Comparison of ENCODE assay signal across 19 mouse cellular contexts in the genomic region with DNA sequence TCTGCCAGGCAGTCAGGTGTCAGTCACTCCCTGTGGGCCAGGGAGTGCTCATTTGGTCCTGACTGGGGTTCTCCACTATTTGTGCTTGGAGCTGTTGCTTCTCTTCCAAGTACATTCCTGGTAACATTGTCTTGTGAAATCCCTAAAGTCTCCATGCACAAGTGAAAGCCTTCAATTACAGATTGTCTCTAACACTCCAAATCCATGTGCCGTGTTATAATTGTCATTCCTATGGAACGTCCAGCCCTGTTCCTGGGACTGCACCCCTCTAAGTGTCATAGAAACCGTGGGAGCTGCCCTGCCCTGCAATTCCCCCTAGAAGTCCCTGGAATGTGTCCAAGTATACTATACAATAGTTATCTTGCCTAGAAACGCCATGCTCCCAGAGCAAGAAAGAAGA.
DNase-seq lines count a peak whose midpoint lies in the region; ATAC-seq and TF ChIP-seq lines count a peak whose summit lies in the region.
"Had no signal": no experiment of that assay in that cellular context is flagged by ENCODE, and none has a peak within 500 bp of the region (broad histone marks: within the 10 kb centered on the region; RNA-seq: fewer than 3 reads in every experiment).

No protein-coding gene starts in this region.

- TF ChIP-seq CTCF in forebrain, postnatal 0 days (IDR thresholded peaks at IDR 0.05; ENCODE audit: low read depth): no peak
- no peak for TF ChIP-seq CTCF in small intestine, adult 2 months (IDR thresholded peaks at IDR 0.05; ENCODE audit: extremely low read depth, insufficient read length, insufficient replicate concordance, low read depth, low read length)

- no peaks in the 10 kb centered on the region for H3K27me3 ChIP-seq in forebrain, embryonic 11.5 days (ENCODE audit: control insufficient read depth, insufficient read depth, low read length)
- H3K27me3 ChIP-seq in forebrain, postnatal 0 days (ENCODE audit: insufficient read depth, low read length): no peaks in the 10 kb centered on the region
- no peaks in the 10 kb centered on the region for H3K27me3 ChIP-seq in limb, embryonic 14.5 days (ENCODE audit: control insufficient read depth, insufficient read depth, low read length)
- no peaks in the 10 kb centered on the region for H3K27me3 ChIP-seq in limb, embryonic 10.5 days (ENCODE audit: low read depth, poor library complexity, severe bottlenecking)
- H3K27me3 ChIP-seq in neural tube, embryonic 13.5 days: no peaks in the 10 kb centered on the region
- no peaks in the 10 kb centered on the region for H3K27me3 ChIP-seq in small intestine, adult 2 months (ENCODE audit: control insufficient read depth, insufficient read depth, low read length)
- H3K27me3 ChIP-seq: heart, embryonic 15.5 days; liver, embryonic 12.5 days; lung, embryonic 15.5 days; midbrain, embryonic 12.5 days had no signal

- ATAC-seq in forebrain, embryonic 11.5 days (replicated peaks; ENCODE audit: low FRiP score): no peak
- ATAC-seq in forebrain, postnatal 0 days: no peak
- 0 out of 2 replicates have a peak, but pooled peaks have one; percentile 15 for ATAC-seq in limb, embryonic 14.5 days (ENCODE audit: low FRiP score, low read depth)
- no peak for ATAC-seq in neural tube, embryonic 13.5 days (ENCODE audit: low read depth)
- ATAC-seq: CD4-positive, CD25-positive, alpha-beta regulatory T cell, adult 4 months; liver, embryonic 12.5 days had no signal

- no peak overlapping the region for H3K4me3 ChIP-seq in forebrain, embryonic 11.5 days (ENCODE audit: low read depth, low read length)
- H3K4me3 ChIP-seq in forebrain, postnatal 0 days (ENCODE audit: low read depth, low read length): no peak overlapping the region
- no peak overlapping the region for H3K4me3 ChIP-seq in limb, embryonic 14.5 days (replicated peaks; ENCODE audit: low read length)
- no peak overlapping the region for H3K4me3 ChIP-seq in limb, embryonic 10.5 days
- no peak overlapping the region for H3K4me3 ChIP-seq in neural tube, embryonic 13.5 days
- H3K4me3 ChIP-seq in small intestine, adult 2 months (ENCODE audit: low read depth, low read length): no peak overlapping the region
- H3K4me3 ChIP-seq: heart, embryonic 15.5 days; liver, embryonic 12.5 days; lung, embryonic 15.5 days; midbrain, embryonic 12.5 days had no signal

- no peak for DNase-seq in forebrain, embryonic 11.5 days (ENCODE audit: low spot score)
- DNase-seq in forebrain, postnatal 0 days: no peak
- DNase-seq in limb, embryonic 14.5 days (ENCODE audit: low spot score): no peak
- DNase-seq in limb, embryonic 10.5 days (ENCODE audit: low spot score): no peak
- no peak for DNase-seq in neural tube, embryonic 10.5 days (ENCODE audit: extremely low spot score, low spot score)
- DNase-seq in layer of hippocampus, postnatal 25 days (ENCODE audit: extremely low spot score in 1 of 2, low spot score in 1 of 2): no peak
- DNase-seq: cerebellum, adult 11 months; cerebellum, adult 9-11 months; heart, postnatal 4 days; kidney, adult 18-20 months; thymus, adult 18-20 months; thymus, postnatal 36 days had no signal

- TF ChIP-seq POLR2A in limb, embryonic 14.5 days (IDR thresholded peaks at IDR 0.05; ENCODE audit: borderline replicate concordance, extremely low read depth, insufficient read depth, insufficient read length): no peak
- no peak for TF ChIP-seq POLR2A in small intestine, adult 2 months (IDR thresholded peaks at IDR 0.05; ENCODE audit: low read depth, low read length)

- H3K4me1 ChIP-seq in forebrain, embryonic 11.5 days (replicated peaks; ENCODE audit: control insufficient read depth, insufficient read depth, low read length): peaks cover 19% of the 10 kb centered on the region
- H3K4me1 ChIP-seq in forebrain, postnatal 0 days (ENCODE audit: insufficient read depth): 0 out of 2 replicates have a peak, but pooled peaks cover 7% of the 10 kb centered on the region
- peaks cover 10% of the 10 kb centered on the region for H3K4me1 ChIP-seq in limb, embryonic 14.5 days (ENCODE audit: control insufficient read depth, insufficient read depth, low read length)
- peaks cover 25% of the 10 kb centered on the region for H3K4me1 ChIP-seq in limb, embryonic 10.5 days
- H3K4me1 ChIP-seq in neural tube, embryonic 13.5 days (replicated peaks): peaks cover 36% of the 10 kb centered on the region
- peaks cover 16% of the 10 kb centered on the region for H3K4me1 ChIP-seq in small intestine, adult 2 months (ENCODE audit: control insufficient read depth, insufficient read depth, insufficient read length, low read length)
- H3K4me1 ChIP-seq: liver, embryonic 12.5 days had no signal

- no peak overlapping the region for H3K4me2 ChIP-seq in forebrain, embryonic 11.5 days (ENCODE audit: low read depth, low read length, severe bottlenecking)
- H3K4me2 ChIP-seq in forebrain, postnatal 0 days (ENCODE audit: low read depth): no peak overlapping the region
- H3K4me2 ChIP-seq in limb, embryonic 14.5 days (replicated peaks; ENCODE audit: low read depth, low read length, severe bottlenecking): no peak overlapping the region
- no peak overlapping the region for H3K4me2 ChIP-seq in neural tube, embryonic 13.5 days
- H3K4me2 ChIP-seq: heart, embryonic 15.5 days; liver, embryonic 12.5 days; lung, embryonic 15.5 days; midbrain, embryonic 12.5 days had no signal

- 54% methylated on average over 4 of the region's 4 CpGs for WGBS in forebrain, embryonic 11.5 days
- 17% methylated on average over 4 of the region's 4 CpGs for WGBS in forebrain, postnatal 0 days
- 51% methylated on average over 4 of the region's 4 CpGs for WGBS in limb, embryonic 14.5 days
- WGBS in limb, embryonic 10.5 days: 89% methylated on average over 4 of the region's 4 CpGs
- 40% methylated on average over 4 of the region's 4 CpGs for WGBS in neural tube, embryonic 13.5 days
- 25% methylated on average over 4 of the region's 4 CpGs for WGBS in small intestine, adult 2 months

- no peaks in the 10 kb centered on the region for H3K36me3 ChIP-seq in forebrain, embryonic 11.5 days (ENCODE audit: control insufficient read depth, insufficient read depth, low read length)
- H3K36me3 ChIP-seq in forebrain, postnatal 0 days (ENCODE audit: insufficient read depth): no peaks in the 10 kb centered on the region
- H3K36me3 ChIP-seq in limb, embryonic 14.5 days (ENCODE audit: control insufficient read depth, insufficient read depth, low read length): no peaks in the 10 kb centered on the region
- H3K36me3 ChIP-seq in limb, embryonic 10.5 days: no peaks in the 10 kb centered on the region
- no peaks in the 10 kb centered on the region for H3K36me3 ChIP-seq in neural tube, embryonic 13.5 days
- H3K36me3 ChIP-seq in small intestine, adult 2 months (ENCODE audit: control insufficient read depth, insufficient read depth, low read length): no peaks in the 10 kb centered on the region
- H3K36me3 ChIP-seq: heart, embryonic 15.5 days; liver, embryonic 12.5 days; lung, embryonic 15.5 days; midbrain, embryonic 12.5 days had no signal

- H3K27ac ChIP-seq in forebrain, embryonic 11.5 days (ENCODE audit: low read depth, low read length): peak overlapping the region; percentile 37; the same call in 1 of the 2 replicates
- no peak overlapping the region for H3K27ac ChIP-seq in forebrain, postnatal 0 days (ENCODE audit: low read depth, low read length)
- H3K27ac ChIP-seq in limb, embryonic 14.5 days (replicated peaks; ENCODE audit: low read depth, low read length): no peak overlapping the region
- H3K27ac ChIP-seq in limb, embryonic 10.5 days: no peak overlapping the region
- H3K27ac ChIP-seq in neural tube, embryonic 13.5 days (replicated peaks): 0 out of 2 replicates have a peak overlapping the region, but pooled peaks have one; percentile 24
- H3K27ac ChIP-seq in small intestine, adult 2 months (ENCODE audit: insufficient read depth, low read depth, low read length): peak overlapping the region; percentile 70
- H3K27ac ChIP-seq: heart, embryonic 15.5 days; liver, embryonic 12.5 days; lung, embryonic 15.5 days had no signal

- H3K9ac ChIP-seq in forebrain, embryonic 11.5 days (ENCODE audit: low read length): no peak overlapping the region
- no peak overlapping the region for H3K9ac ChIP-seq in forebrain, postnatal 0 days
- H3K9ac ChIP-seq in limb, embryonic 14.5 days (ENCODE audit: low read depth, low read length, severe bottlenecking): no peak overlapping the region
- no peak overlapping the region for H3K9ac ChIP-seq in neural tube, embryonic 13.5 days
- H3K9ac ChIP-seq: heart, embryonic 15.5 days; liver, embryonic 12.5 days; lung, embryonic 15.5 days; midbrain, embryonic 12.5 days had no signal

- H3K9me3 ChIP-seq in forebrain, embryonic 11.5 days (ENCODE audit: control insufficient read depth, low read length): no peaks in the 10 kb centered on the region
- H3K9me3 ChIP-seq in forebrain, postnatal 0 days (ENCODE audit: low read length): no peaks in the 10 kb centered on the region
- no peaks in the 10 kb centered on the region for H3K9me3 ChIP-seq in limb, embryonic 14.5 days (ENCODE audit: control insufficient read depth, low read length)
- H3K9me3 ChIP-seq in limb, embryonic 10.5 days (replicated peaks): no peaks in the 10 kb centered on the region
- no peaks in the 10 kb centered on the region for H3K9me3 ChIP-seq in neural tube, embryonic 13.5 days
- H3K9me3 ChIP-seq: heart, embryonic 15.5 days; liver, embryonic 12.5 days; lung, embryonic 15.5 days; midbrain, embryonic 12.5 days had no signal

Comparison
In these comparisons a context has a peak if more than half of its experiments do, and no peak if none do; other contexts are left out.
1. H3K27ac ChIP-seq: peak in forebrain, embryonic 11.5 days (single experiment), neural tube, embryonic 13.5 days (single experiment) and small intestine, adult 2 months (single experiment); none in forebrain, postnatal 0 days (single experiment), limb, embryonic 14.5 days (single experiment) and limb, embryonic 10.5 days (single experiment).